Mouse (Mus musculus): ENCODE data around the gene Camsap1. TPM values are rescaled to one million over a fixed set of nuclear protein-coding genes. Genes with fewer than 3 reads are reported as not detected.

The Camsap1 gene
- total and polyA plus RNA-seq, 3 experiments, result 6.2 to 22.1 (median 17.2) TPM

GRCm38 (mm10) chr2:25982052-25982425 lies 1.0 kb downstream of the Camsap1 start:
- Histone ChIP-seq H3K79me2 (replicated peaks; ENCODE audit: control insufficient read depth, extremely low read depth, insufficient read depth, poor library complexity, severe bottlenecking) (peaks cover 30% of the 10 kb centered on the region), H3K4me3 (replicated peaks in 1 of 3; ENCODE audit: low read depth in 2 of 3, low read length in 2 of 3, poor library complexity in 1 of 3) (peak overlapping the region; percentile 74 to 85 (median 76)), H3K9ac (ENCODE audit: insufficient read depth, low read depth) (peak overlapping the region; percentile 77), H3K4me2 (ENCODE audit: insufficient read depth, low read depth, poor library complexity, severe bottlenecking) (peak overlapping the region; percentile 60), H3K4me1 (ENCODE audit: control insufficient read depth in 1 of 2, insufficient read depth in 2 of 2) (peaks cover 23 to 55% of the 10 kb centered on the region in 2 experiments), H3K27me3 (replicated peaks) (peaks cover 10% of the 10 kb centered on the region), H3K9me3 (replicated peaks; ENCODE audit: low read length) (no peaks in the 10 kb centered on the region), H3K36me3 (replicated peaks in 1 of 2; ENCODE audit: control insufficient read depth in 1 of 2, insufficient read depth in 1 of 2, low read length in 1 of 2) (no peaks in the 10 kb centered on the region), H3K27ac (ENCODE audit: insufficient read depth, low read depth) (no peak overlapping the region)
- peak; percentile 18; the same call in 1 of the 2 replicates for TF ChIP-seq SIN3A (IDR thresholded peaks at IDR 0.05; ENCODE audit: low read length)
- TF ChIP-seq MEF2A (IDR thresholded peaks at IDR 0.05; ENCODE audit: borderline replicate concordance, low read depth, low read length), result no peak
- TF ChIP-seq TBP (conservative IDR thresholded peaks at IDR 0.05; ENCODE audit: low read depth, low read length), result no peak
- peak; percentile 19; the same call in 1 of the 2 replicates for TF ChIP-seq MXI1 (IDR thresholded peaks at IDR 0.05; ENCODE audit: low read depth, low read length)
- dilution Hi-C loops (cut with MboI; ENCODE audit: extremely low pct_ligation_motif_present, extremely low pct_unique_long_range_greater_than_20kb, low sequenced_read_pairs), result no loop called here
- no peak for DNase-seq (ENCODE audit: extremely low read depth)
- in situ Hi-C loops (cut with MboI; ENCODE audit: low pct_ligation_motif_present, low pct_unique_long_range_greater_than_20kb, low sequenced_read_pairs), result no loop called here

GRCm38 (mm10) chr2:25978997-25979396 lies 4.1 kb downstream of the Camsap1 start:
- Histone ChIP-seq H3K79me2 (replicated peaks; ENCODE audit: control insufficient read depth, extremely low read depth, insufficient read depth, poor library complexity, severe bottlenecking) (peaks cover 40% of the 10 kb centered on the region), H3K4me2 (ENCODE audit: insufficient read depth, low read depth, poor library complexity, severe bottlenecking) (peak overlapping the region; percentile 79), H3K27ac (ENCODE audit: insufficient read depth, low read depth) (peak overlapping the region; percentile 47), H3K27me3 (replicated peaks) (no peaks in the 10 kb centered on the region), H3K4me1 (ENCODE audit: control insufficient read depth in 1 of 2, insufficient read depth in 2 of 2) (peaks cover 28 to 75% of the 10 kb centered on the region in 2 experiments), H3K9ac (ENCODE audit: insufficient read depth, low read depth) (no peak overlapping the region), H3K36me3 (replicated peaks in 1 of 2; ENCODE audit: control insufficient read depth in 1 of 2, insufficient read depth in 1 of 2, low read length in 1 of 2) (peaks cover 0 to 7% of the 10 kb centered on the region in 2 experiments), H3K9me3 (replicated peaks; ENCODE audit: low read length) (no peaks in the 10 kb centered on the region), H3K4me3 (replicated peaks in 1 of 3; ENCODE audit: low read depth in 2 of 3, low read length in 2 of 3, poor library complexity in 1 of 3) (peak overlapping the region in 1 of 3 experiments; percentile 16)
- peak; percentile 64 for DNase-seq (ENCODE audit: extremely low read depth)
- dilution Hi-C loops (cut with MboI; ENCODE audit: extremely low pct_ligation_motif_present, extremely low pct_unique_long_range_greater_than_20kb, low sequenced_read_pairs), result no loop called here
- TF ChIP-seq RCOR1 (conservative IDR thresholded peaks at IDR 0.05; ENCODE audit: low read depth, low read length) (0 out of 2 replicates have a peak, but pooled peaks have one; percentile 12), MEF2A (IDR thresholded peaks at IDR 0.05; ENCODE audit: borderline replicate concordance, low read depth, low read length) (peak; percentile 83), ETS1 (conservative IDR thresholded peaks at IDR 0.05; ENCODE audit: low read depth, low read length) (peak; percentile 72), RAD21 (IDR thresholded peaks at IDR 0.05; ENCODE audit: low read depth, low read length) (no peak), IRF4 (IDR thresholded peaks at IDR 0.05; ENCODE audit: low read depth, low read length) (peak; percentile 82), NRF1 (IDR thresholded peaks at IDR 0.05; ENCODE audit: low read depth, low read length) (peak; percentile 52; the same call in 1 of the 2 replicates), GABPA (IDR thresholded peaks at IDR 0.05; ENCODE audit: insufficient replicate concordance, low read depth, low read length) (no peak), BHLHE40 (IDR thresholded peaks at IDR 0.05; ENCODE audit: low read depth, low read length) (peak; percentile 62), ZNF384 (IDR thresholded peaks at IDR 0.05; ENCODE audit: low read depth, low read length) (no peak), TCF12 (IDR thresholded peaks at IDR 0.05; ENCODE audit: low read depth, low read length) (0 out of 2 replicates have a peak, but pooled peaks have one; percentile 25), EP300 (IDR thresholded peaks at IDR 0.05; ENCODE audit: low read length) (0 out of 2 replicates have a peak, but pooled peaks have one; percentile 17), MAFK (IDR thresholded peaks at IDR 0.05; ENCODE audit: insufficient replicate concordance, low read length) (peak; percentile 50; the same call in 1 of the 2 replicates)
- in situ Hi-C loops (cut with MboI; ENCODE audit: low pct_ligation_motif_present, low pct_unique_long_range_greater_than_20kb, low sequenced_read_pairs), result no loop called here

Measured in CH12.LX (cell line).